Mouse (Mus musculus): ENCODE data around the gene Proser2.

DNA sequence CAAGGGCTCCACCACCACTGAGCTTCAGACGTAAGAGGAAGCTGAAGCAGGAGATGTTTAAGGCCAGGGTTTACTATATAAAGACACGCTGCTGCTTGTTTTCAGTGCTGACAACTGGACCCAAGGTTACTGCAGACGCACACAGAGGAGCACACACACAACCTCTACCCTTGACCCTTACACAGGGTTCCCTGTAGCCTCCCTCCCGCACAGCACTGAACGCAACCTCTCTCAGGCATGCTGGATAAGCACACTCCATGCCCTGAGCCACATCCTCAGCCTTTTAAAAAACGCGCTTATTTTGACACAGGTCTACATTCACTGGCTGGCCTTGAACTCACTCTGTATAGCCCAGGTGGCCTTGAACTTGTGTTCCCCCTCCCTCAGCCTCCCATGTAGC is 7.0 kb downstream of the Proser2 start:
- TF ChIP-seq POLR2A (IDR thresholded peaks at IDR 0.05; ENCODE audit: insufficient read depth, low read length) (no peak), EP300 (IDR thresholded peaks at IDR 0.05; ENCODE audit: insufficient read depth, low read depth, low read length) (no peak), CTCF (IDR thresholded peaks at IDR 0.05; ENCODE audit: low read depth, low read length) (no peak)

Measured in ES-Bruce4 (cell line).